Mouse (Mus musculus): ENCODE results near the gene Cst8. TPM values are rescaled to one million over a fixed set of nuclear protein-coding genes. Genes with fewer than 3 reads are reported as not detected.

The Cst8 gene
- polyA plus RNA-seq, 1 experiment, result 550 TPM

Other genes starting within 250 kb of the Cst8 start
- 22.4 and 24.8 TPM in 2 replicates for gene Nxt1, start 126.2 kb upstream of the Cst8 start, polyA plus RNA-seq (2012; rRNA removed)
- 14.4 and 14.5 TPM in 2 replicates for gene Gzf1, start 117.8 kb upstream of the Cst8 start, polyA plus RNA-seq (2012; rRNA removed)
- gene Napb, start 66.3 kb upstream of the Cst8 start, polyA plus RNA-seq (2012; rRNA removed), result 1.3 and 1.5 TPM in 2 replicates
- 0.61 and 0.71 TPM in 2 replicates for gene Cstl1, start 48.4 kb upstream of the Cst8 start, polyA plus RNA-seq (2012; rRNA removed)
- gene Cst11, start 27.3 kb upstream of the Cst8 start, polyA plus RNA-seq (2012; rRNA removed), result 655 and 970 TPM in 2 replicates
- 0.60 TPM in 1 of 2 replicates, not detected in the other for gene 8030411F24Rik, start 16.8 kb upstream of the Cst8 start, polyA plus RNA-seq (2012; rRNA removed)
- 188 and 311 TPM in 2 replicates for gene Cst12, start 9.4 kb upstream of the Cst8 start, polyA plus RNA-seq (2012; rRNA removed)
- 0.23 TPM in 1 of 2 replicates, not detected in the other for gene Cst13, start 21.3 kb downstream of the Cst8 start, polyA plus RNA-seq (2012; rRNA removed)
- 0.24 TPM in 1 of 2 replicates, not detected in the other for gene Cst9, start 36.4 kb downstream of the Cst8 start, polyA plus RNA-seq (2012; rRNA removed)
- 2,481 and 2,782 TPM in 2 replicates for gene 9230104L09Rik, start 66.3 kb downstream of the Cst8 start, polyA plus RNA-seq (2012; rRNA removed)
- 1,716 and 1,883 TPM in 2 replicates for gene Cst3, start 76.9 kb downstream of the Cst8 start, polyA plus RNA-seq (2012; rRNA removed)
- not detected in 2 replicates for gene Gm1330, start 204.5 kb downstream of the Cst8 start, polyA plus RNA-seq (2012; rRNA removed)
- gene Gm10750, start 218.5 kb downstream of the Cst8 start, polyA plus RNA-seq (2012; rRNA removed), result not detected in 2 replicates

Measured in gonadal fat pad, adult 2 months (tissue).